Mouse (Mus musculus) MEL (cell line): ENCODE data around the gene Eif1.

Experiments
- CHD2 ChIP-seq: IDR thresholded peaks from 2 replicates; pipeline ENCODE4 v1.6.1; 2011; ENCODE audit warnings: low read length, improper control_type of control experiment
- CTCF ChIP-seq, 3 experiments: IDR thresholded peaks in 2 of 3; conservative IDR thresholded peaks in 1 of 3; 2 replicates each; pipeline ENCODE4 v1.5.1; 2011 to 2012; ENCODE audit warnings: low read length in 3 of 3, low read depth in 2 of 3, mild to moderate bottlenecking in 2 of 3, improper control_type of control experiment in 1 of 3, inconsistent platforms in 1 of 3, mixed read lengths in 1 of 3, moderate library complexity in 1 of 3; ENCODE audit not compliant: control insufficient read depth in 1 of 3, insufficient read depth in 1 of 3, poor library complexity in 1 of 3, severe bottlenecking in 1 of 3
- E2F4 ChIP-seq: IDR thresholded peaks from 2 replicates; pipeline ENCODE4 v1.6.1; 2011; ENCODE audit warnings: low read depth, low read length, improper control_type of control experiment, borderline replicate concordance
- HCFC1 ChIP-seq: IDR thresholded peaks from 2 replicates; pipeline ENCODE4 v1.6.1; 2012; ENCODE audit warnings: low read depth, mild to moderate bottlenecking, inconsistent platforms, low read length, improper control_type of control experiment, moderate library complexity

- TF ChIP-seq CTCF (IDR thresholded peaks at IDR 0.05 in 2 of 3, conservative IDR thresholded peaks at IDR 0.05 in 1 of 3; ENCODE audit: control insufficient read depth in 1 of 3, insufficient read depth in 1 of 3, low read depth in 2 of 3, low read length in 3 of 3, poor library complexity in 1 of 3, severe bottlenecking in 1 of 3) (peak; percentile 93 to 99 (median 94)), HCFC1 (no peak), E2F4 (no peak), CHD2 (no peak)
Measured at GRCm38 (mm10) chr11:100362209-100362978, 42.7 kb downstream of the Eif1 start.
